Mouse (Mus musculus): ENCODE measurements around the gene Kcnc2. TPM values are rescaled to one million over a fixed set of nuclear protein-coding genes. Genes with fewer than 3 reads are reported as not detected.

Gene Kcnc2
- total RNA-seq, 2 experiments from 2014 or later = not detected

Other genes starting within 250 kb of the Kcnc2 start
- not detected in 2 replicates for gene Glipr1l1, start 210.9 kb upstream of the Kcnc2 start, total RNA-seq (2015)
- not detected in 2 replicates for gene Glipr1l1, start 210.9 kb upstream of the Kcnc2 start, total RNA-seq (2017)
- gene Glipr1l2, start 187.8 kb upstream of the Kcnc2 start, total RNA-seq (2015) = not detected in 2 replicates
- not detected in 2 replicates for gene Glipr1l2, start 187.8 kb upstream of the Kcnc2 start, total RNA-seq (2017)
- not detected in 2 replicates for gene Glipr1l3, start 110.8 kb upstream of the Kcnc2 start, total RNA-seq (2015)
- not detected in 2 replicates for gene Glipr1l3, start 110.8 kb upstream of the Kcnc2 start, total RNA-seq (2017)
- not detected in 2 replicates for gene Caps2, start 107.5 kb upstream of the Kcnc2 start, total RNA-seq (2015)
- gene Caps2, start 107.5 kb upstream of the Kcnc2 start, total RNA-seq (2017) = not detected in 2 replicates

Measured in megakaryocyte progenitor cell, adult 5-6 weeks (primary cell).